ENCODE assay signal across 14 mouse cellular contexts in the genomic region with DNA sequence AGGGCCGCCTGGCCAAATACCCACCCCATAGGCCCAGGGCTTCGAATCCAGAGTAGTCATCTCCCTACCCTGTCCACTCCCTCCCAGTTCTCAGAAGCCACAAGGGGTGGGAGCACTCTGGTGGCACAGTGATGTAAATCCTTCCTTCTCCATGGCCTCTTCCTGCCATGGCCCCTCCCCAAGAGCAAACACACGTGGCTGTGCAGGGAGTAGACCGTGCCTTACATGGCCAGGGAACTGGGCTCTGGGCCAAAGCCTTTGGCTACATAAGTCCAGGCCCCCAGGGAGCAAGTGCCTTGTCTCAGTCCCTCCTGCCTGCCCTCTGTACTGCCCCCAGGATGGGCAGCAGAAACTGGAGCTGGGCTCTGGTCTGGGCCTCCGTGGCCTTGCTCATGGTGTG. TPM values are rescaled to one million over a fixed set of nuclear protein-coding genes. Genes with fewer than 3 reads are reported as not detected.
A peak's percentile ranks its signal among the peaks of the same experiment; 100 is the strongest.
DNase-seq lines count a peak whose midpoint lies in the region; ATAC-seq and TF ChIP-seq lines count a peak whose summit lies in the region.
"Had no signal": no experiment of that assay in that cellular context is flagged by ENCODE, and none has a peak within 500 bp of the region (broad histone marks: within the 10 kb centered on the region; RNA-seq: fewer than 3 reads in every experiment).

A gene (plus strand): TSS at position 292 of the 400 bp plus-strand sequence.

- WGBS in kidney, embryonic 15.5 days = 64% methylated on average over 5 of the region's 5 CpGs
- whole genome bisulfite sequencing in liver, postnatal 0 days (ENCODE audit: insufficient replicate concordance) = 43% methylated on average over 5 of the region's 5 CpGs

- ATAC-seq in kidney, embryonic 15.5 days (replicated peaks; ENCODE audit: low FRiP score) = peak; percentile 44; the same call in 1 of the 2 replicates
- 0 out of 2 replicates have a peak, but pooled peaks have one; percentile 7 for ATAC-seq in liver, postnatal 0 days
- ATAC-seq: hindbrain, embryonic 16.5 days had no signal

- H3K36me3 ChIP-seq in kidney, embryonic 15.5 days = no peaks in the 10 kb centered on the region
- no peaks in the 10 kb centered on the region for H3K36me3 ChIP-seq in liver, postnatal 0 days (replicated peaks; ENCODE audit: insufficient read depth, low read length)
- H3K36me3 ChIP-seq: G1E; neural tube, embryonic 12.5 days had no signal

- TF ChIP-seq CTCF in liver, postnatal 0 days (IDR thresholded peaks at IDR 0.05; ENCODE audit: low read depth) = no peak

- no peak for TF ChIP-seq EP300 in liver, postnatal 0 days (IDR thresholded peaks at IDR 0.05; ENCODE audit: low read depth)

- H3K9ac ChIP-seq in kidney, embryonic 15.5 days = no peak within 1 kb of the TSS
- H3K9ac ChIP-seq in liver, postnatal 0 days (replicated peaks) = no peak within 1 kb of the TSS
- H3K9ac ChIP-seq: neural tube, embryonic 12.5 days had no signal

- no peaks in the 10 kb centered on the region for H3K27me3 ChIP-seq in kidney, embryonic 15.5 days
- no peaks in the 10 kb centered on the region for H3K27me3 ChIP-seq in liver, postnatal 0 days (ENCODE audit: insufficient read depth, low read length)
- H3K27me3 ChIP-seq: neural tube, embryonic 12.5 days had no signal

- H3K4me1 ChIP-seq in kidney, embryonic 15.5 days = 0 out of 2 replicates have a peak, but pooled peaks cover 9% of the 10 kb centered on the region
- peaks cover 6% of the 10 kb centered on the region; the same call in 1 of the 2 replicates for H3K4me1 ChIP-seq in liver, postnatal 0 days (ENCODE audit: insufficient read depth)
- H3K4me1 ChIP-seq: neural tube, embryonic 12.5 days had no signal

- H3K27ac ChIP-seq in kidney, embryonic 15.5 days = no peak within 1 kb of the TSS
- H3K27ac ChIP-seq in liver, postnatal 0 days (ENCODE audit: low read depth) = no peak within 1 kb of the TSS
- H3K27ac ChIP-seq: neural tube, embryonic 12.5 days had no signal

- DNase-seq in kidney, adult 11 months = no peak
- DNase-seq in urinary bladder, postnatal 14 days (ENCODE audit: low spot score) = peak; percentile 10
- no peak for DNase-seq in urinary bladder, postnatal 36 days (ENCODE audit: low spot score in 2 of 2)
- peak; percentile 26 for DNase-seq in liver, postnatal 0 days
- DNase-seq in left cerebral cortex, postnatal 36 days (ENCODE audit: low spot score in 2 of 2) = no peak
- no peak for DNase-seq in c-Kit-positive CD71-positive TER-119-positive erythroid progenitor cells, embryonic 14.5 days (ENCODE audit: low spot score)
- no peak for DNase-seq in neural tube, embryonic 10.5 days (ENCODE audit: extremely low spot score, low spot score)

- H3K9me3 ChIP-seq in kidney, embryonic 15.5 days (replicated peaks) = no peaks in the 10 kb centered on the region
- no peaks in the 10 kb centered on the region for H3K9me3 ChIP-seq in liver, postnatal 0 days (ENCODE audit: low read length)
- H3K9me3 ChIP-seq: G1E; neural tube, embryonic 12.5 days had no signal

- intact Hi-C loops in left cerebral cortex, postnatal 36 days (cut with DNase I) = no loop called here

- no peak within 1 kb of the TSS for H3K4me3 ChIP-seq in kidney, embryonic 15.5 days (replicated peaks)
- H3K4me3 ChIP-seq in liver, postnatal 0 days (ENCODE audit: low read depth, low read length) = no peak within 1 kb of the TSS
- H3K4me3 ChIP-seq: neural tube, embryonic 12.5 days had no signal

- H3K4me2 ChIP-seq in kidney, embryonic 15.5 days = no peak within 1 kb of the TSS
- no peak within 1 kb of the TSS for H3K4me2 ChIP-seq in liver, postnatal 0 days (ENCODE audit: low read depth, low read length)
- H3K4me2 ChIP-seq: neural tube, embryonic 12.5 days had no signal

RNA-seq across cellular contexts. Expression of the gene that starts here (rescaled TPM):
- polyA plus RNA-seq in kidney, embryonic 15.5 days (2015; fragmentation: Nextera tagmentation; extraction: Ambion mirVana) = 0.01 and 0.03 TPM in 2 replicates
- not detected in 2 replicates for polyA plus RNA-seq in liver, postnatal 0 days (2015; fragmentation: Nextera tagmentation; extraction: Ambion mirVana)
- total RNA-seq in left cerebral cortex, postnatal 36 days (2021) = not detected
- total RNA-seq: liver, adult 2 months had no signal
- polyA plus RNA-seq: cortical plate, adult 2 months; G1E; liver, adult 2 months; small intestine, adult 2 months had no signal

Comparison
In these comparisons a context has a peak if more than half of its experiments do, and no peak if none do; other contexts are left out.
1. Peak in ATAC-seq in kidney, embryonic 15.5 days; RNA of the gene not detected or under 1 TPM.
2. Peak in DNase-seq and ATAC-seq in liver, postnatal 0 days; RNA of the gene not detected or under 1 TPM.